8 mouse cellular contexts compared by ENCODE assay signal in genomic region chr4:109981083-109981870, GRCm38 (mm10). TPM values are rescaled to one million over a fixed set of nuclear protein-coding genes. Genes with fewer than 3 reads are reported as not detected.
DNase-seq lines count a peak whose midpoint lies in the region; ATAC-seq lines count a peak whose summit lies in the region.

No protein-coding gene starts in this region.

- H3K4me1 ChIP-seq in embryonic facial prominence, embryonic 11.5 days (ENCODE audit: control insufficient read depth, insufficient read depth, low read length): peaks cover 8% of the 10 kb centered on the region
- peaks cover 22% of the 10 kb centered on the region for H3K4me1 ChIP-seq in hindbrain, embryonic 16.5 days (ENCODE audit: control insufficient read depth, insufficient read depth, low read depth, low read length)
- peaks cover 42% of the 10 kb centered on the region for H3K4me1 ChIP-seq in neural tube, embryonic 15.5 days

- no peak overlapping the region for H3K27ac ChIP-seq in embryonic facial prominence, embryonic 11.5 days (replicated peaks; ENCODE audit: low read depth, low read length)
- H3K27ac ChIP-seq in hindbrain, embryonic 16.5 days (ENCODE audit: low read depth, low read length): no peak overlapping the region
- no peak overlapping the region for H3K27ac ChIP-seq in neural tube, embryonic 15.5 days (replicated peaks)

- peak overlapping the region; percentile 28 for H3K4me3 ChIP-seq in embryonic facial prominence, embryonic 11.5 days (ENCODE audit: low read depth, low read length)
- H3K4me3 ChIP-seq in hindbrain, embryonic 16.5 days (ENCODE audit: low read length): peak overlapping the region; percentile 32; the same call in 1 of the 2 replicates
- H3K4me3 ChIP-seq in neural tube, embryonic 15.5 days (replicated peaks): peak overlapping the region; percentile 27; the same call in 1 of the 2 replicates

- H3K9me3 ChIP-seq in embryonic facial prominence, embryonic 11.5 days (replicated peaks; ENCODE audit: control insufficient read depth, low read length): no peaks in the 10 kb centered on the region
- no peaks in the 10 kb centered on the region for H3K9me3 ChIP-seq in hindbrain, embryonic 16.5 days (ENCODE audit: control insufficient read depth, low read length)
- H3K9me3 ChIP-seq in neural tube, embryonic 15.5 days (replicated peaks): no peaks in the 10 kb centered on the region

- peaks cover 77% of the 10 kb centered on the region for H3K27me3 ChIP-seq in embryonic facial prominence, embryonic 11.5 days (ENCODE audit: control insufficient read depth, insufficient read depth, low read length)
- peaks cover 63% of the 10 kb centered on the region for H3K27me3 ChIP-seq in hindbrain, embryonic 16.5 days (replicated peaks; ENCODE audit: control insufficient read depth, insufficient read depth, low read length)
- H3K27me3 ChIP-seq in neural tube, embryonic 15.5 days (replicated peaks): peaks cover 96% of the 10 kb centered on the region

- no peaks in the 10 kb centered on the region for H3K36me3 ChIP-seq in embryonic facial prominence, embryonic 11.5 days (replicated peaks; ENCODE audit: control insufficient read depth, insufficient read depth, low read depth, low read length)
- H3K36me3 ChIP-seq in hindbrain, embryonic 16.5 days (ENCODE audit: control insufficient read depth, insufficient read depth, low read length): no peaks in the 10 kb centered on the region
- H3K36me3 ChIP-seq in neural tube, embryonic 15.5 days: no peaks in the 10 kb centered on the region

- H3K9ac ChIP-seq in embryonic facial prominence, embryonic 11.5 days (replicated peaks; ENCODE audit: low read length): peak overlapping the region; percentile 48
- H3K9ac ChIP-seq in hindbrain, embryonic 16.5 days (ENCODE audit: low read depth, low read length): no peak overlapping the region
- no peak overlapping the region for H3K9ac ChIP-seq in neural tube, embryonic 15.5 days (replicated peaks)

- WGBS in embryonic facial prominence, embryonic 11.5 days: under 1% methylated on average over 37 of the region's 37 CpGs
- 2% methylated on average over 34 of the region's 37 CpGs for WGBS in hindbrain, embryonic 16.5 days
- under 1% methylated on average over 37 of the region's 37 CpGs for WGBS in neural tube, embryonic 15.5 days

- peak; percentile 37 to 41 for DNase-seq in layer of hippocampus, postnatal 10 days (ENCODE audit: low spot score in 2 of 2)
- no peak for DNase-seq in layer of hippocampus, adult 18-20 months (ENCODE audit: low spot score in 2 of 2)
- no peak for DNase-seq in embryonic facial prominence, embryonic 11.5 days (ENCODE audit: low spot score)
- DNase-seq in thymus, postnatal 36 days: no peak
- no peak for DNase-seq in layer of hippocampus, adult 9-10 months (ENCODE audit: low spot score)
- no peak for DNase-seq in right cerebral cortex, postnatal 10 days (ENCODE audit: low spot score in 2 of 2)

- peak overlapping the region; percentile 52; the same call in 1 of the 2 replicates for H3K4me2 ChIP-seq in embryonic facial prominence, embryonic 11.5 days (ENCODE audit: low read depth, low read length)
- H3K4me2 ChIP-seq in hindbrain, embryonic 16.5 days (ENCODE audit: low read length): no peak overlapping the region; the same call in 1 of the 2 replicates
- peak overlapping the region; percentile 55 for H3K4me2 ChIP-seq in neural tube, embryonic 15.5 days

- no peak for ATAC-seq in embryonic facial prominence, embryonic 11.5 days (replicated peaks; ENCODE audit: insufficient number of reproducible peaks, low FRiP score, low TSS enrichment, low read depth)
- ATAC-seq in hindbrain, embryonic 16.5 days: no peak
- ATAC-seq in neural tube, embryonic 15.5 days (ENCODE audit: low FRiP score): no peak

RNA-seq across cellular contexts. Expression of gene Dmrta2, which starts 3.4 kb away (rescaled TPM):
- total RNA-seq in layer of hippocampus, postnatal 10 days (2021): 1 to 10 TPM; 6.3 to 8.1 TPM
- 1 to 10 TPM; 2.4 to 2.5 TPM for total RNA-seq in layer of hippocampus, adult 18-20 months (2021)
- 0.86 and 1.3 TPM in 2 replicates for polyA plus RNA-seq in embryonic facial prominence, embryonic 11.5 days (2014; fragmentation: Nextera tagmentation; extraction: Ambion mirVana)
- polyA plus RNA-seq in hindbrain, embryonic 16.5 days (2015; fragmentation: Nextera tagmentation; extraction: Ambion mirVana): 0.05 and 0.19 TPM in 2 replicates
- polyA plus RNA-seq in neural tube, embryonic 15.5 days (2015; fragmentation: Nextera tagmentation; extraction: Ambion mirVana): 0.08 TPM in 1 of 2 replicates, not detected in the other

Comparison
In these comparisons a context has a peak if more than half of its experiments do, and no peak if none do; other contexts are left out.
1. DNase-seq: peak in layer of hippocampus, postnatal 10 days (2 of 2); none in layer of hippocampus, adult 18-20 months (0 of 2), embryonic facial prominence, embryonic 11.5 days (single experiment), thymus, postnatal 36 days (0 of 2), layer of hippocampus, adult 9-10 months (single experiment) and right cerebral cortex, postnatal 10 days (0 of 2).
2. Peak in every context shown above with its lines, with median percentiles within 50 percentile points of each other: H3K4me3 ChIP-seq.